Mouse (Mus musculus) olfactory bulb, adult 2 months (tissue): ENCODE data around the gene Rgs9bp.

Experiments used
- CTCF ChIP-seq: fragments of 200-500 bp; IDR thresholded peaks from 2 replicates; pipeline ENCODE4 v1.5.1; 2012; ENCODE audit warnings: low read depth, mild to moderate bottlenecking, low read length, moderate library complexity; ENCODE audit not compliant: insufficient read depth
- POLR2A ChIP-seq: fragments of 200-500 bp; IDR thresholded peaks from 2 replicates; pipeline ENCODE4 v1.6.1; 2012; ENCODE audit warnings: mild to moderate bottlenecking, low read depth, low read length, moderate library complexity; ENCODE audit not compliant: insufficient read depth

DNA sequence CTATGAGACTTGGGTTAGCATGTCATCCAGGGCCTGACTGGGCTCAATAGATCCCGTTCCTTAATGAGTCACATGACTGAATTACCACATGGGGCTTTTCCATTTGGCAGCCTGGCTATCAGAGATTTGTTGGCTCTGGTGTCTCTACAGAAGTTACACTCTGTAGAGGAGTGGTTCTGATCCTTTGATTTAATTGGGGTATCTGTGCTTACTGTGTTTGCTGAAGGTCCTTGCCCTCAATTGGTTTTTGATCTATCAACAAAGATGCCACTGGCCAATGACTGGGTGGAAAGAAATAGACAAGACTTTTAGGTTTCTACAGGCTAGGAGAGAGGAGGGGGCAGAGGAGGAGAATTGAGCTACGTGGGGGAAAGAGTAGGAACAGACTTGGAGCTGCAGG lies 26.7 kb downstream of the Rgs9bp start:
- no peak for TF ChIP-seq CTCF
- no peak for TF ChIP-seq POLR2A
